Mouse (Mus musculus) testis, adult 2 months (tissue): ENCODE measurements at regions not wholly inside any gene's neighbourhood (a gene's known extent, or its start where the extent isn't known, plus 50 kb on each side); places are given as distances from the start of the nearest gene placed in this dataset.

Source experiments
- CTCF ChIP-seq: fragments of 200-500 bp; IDR thresholded peaks from 2 replicates; pipeline ENCODE4 v1.5.1; 2012; ENCODE audit warnings: low read depth, mild to moderate bottlenecking, inconsistent platforms, low read length, moderate library complexity; ENCODE audit not compliant: control insufficient read depth, insufficient read depth, insufficient replicate concordance
- POLR2A ChIP-seq: fragments of 200-500 bp; IDR thresholded peaks from 2 replicates; pipeline ENCODE4 v1.6.1; 2012; ENCODE audit warnings: low read depth, mild to moderate bottlenecking, inconsistent platforms, low read length, moderate library complexity; ENCODE audit not compliant: control insufficient read depth

DNA sequence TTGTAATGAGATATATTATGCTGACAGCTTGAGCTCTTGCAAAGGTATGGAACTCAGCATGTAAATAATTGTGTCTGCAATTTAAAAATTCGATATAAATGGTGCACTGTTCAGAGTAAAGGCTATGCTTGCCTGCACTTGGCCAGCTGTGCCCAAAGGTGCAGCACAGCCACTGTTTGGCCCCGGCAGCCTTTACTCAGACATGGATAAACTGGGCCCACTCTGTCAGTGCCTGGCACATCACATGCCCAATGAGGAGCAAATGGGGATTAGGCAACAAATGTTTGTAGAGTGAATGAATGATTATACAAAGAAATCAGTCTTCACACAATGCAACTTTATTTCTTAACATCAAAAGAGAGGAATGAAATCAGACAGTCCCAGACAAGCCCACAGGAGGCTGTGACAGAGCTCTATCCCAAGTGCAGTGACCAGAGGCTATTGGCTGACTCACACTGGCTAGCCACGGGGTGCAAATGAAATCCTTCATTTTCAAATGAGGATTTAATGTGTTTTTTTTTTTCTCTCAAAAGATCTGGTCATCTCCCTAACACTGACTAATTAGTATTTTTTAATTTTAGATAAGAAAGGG is 67.8 kb upstream of the Zic3 start:
- TF ChIP-seq CTCF (no peak), POLR2A (no peak)
